Mouse (Mus musculus): ENCODE results near the gene Mblac1.
"Not testable (repeated sequence)": the region's sequence is repeated elsewhere in the genome, so short reads cannot be mapped to it uniquely, and the experiment has no call there.

Mblac1 gene

GRCm38 (mm10) chr5:138207253-138207652 lies 13.1 kb downstream of the Mblac1 start:
- in situ Hi-C loops (cut with MboI, MseI) = loop anchor here (5.0 kb wide), 1 partner anchor 445 kb away; no protein-coding TSS in a partner anchor

- in situ Hi-C loops (cut with MboI, MseI) = loop anchor here (5.0 kb wide), 1 partner anchor 444 kb away; no protein-coding TSS in a partner anchor
Observed at GRCm38 (mm10) chr5:138207873-138208272, 13.8 kb downstream of the Mblac1 start.

GRCm38 (mm10) chr5:138216632-138217031 lies 22.5 kb downstream of the Mblac1 start:
- in situ Hi-C loops (cut with MboI, MseI) = not testable (repeated sequence)

- in situ Hi-C loops (cut with MboI, MseI) = no loop called here
Observed at GRCm38 (mm10) chr5:138219864-138220263, 25.8 kb downstream of the Mblac1 start.

- in situ Hi-C loops (cut with MboI, MseI) = no loop called here
Observed at GRCm38 (mm10) chr5:138222111-138222510, 28.0 kb downstream of the Mblac1 start.

GRCm38 (mm10) chr5:138223287-138223686 lies 29.2 kb downstream of the Mblac1 start:
- in situ Hi-C loops (cut with MboI, MseI) = no loop called here

GRCm38 (mm10) chr5:138225700-138226099 lies 31.6 kb downstream of the Mblac1 start, which contains the start of gene Nxpe5:
Gene Nxpe5, plus strand, starts transcription at chr5:138225898.
- in situ Hi-C loops (cut with MboI, MseI) = no loop called here

- in situ Hi-C loops (cut with MboI, MseI) = no loop called here
Observed at GRCm38 (mm10) chr5:138226491-138226890, 32.4 kb downstream of the Mblac1 start.

- in situ Hi-C loops (cut with MboI, MseI) = no loop called here
Observed at GRCm38 (mm10) chr5:138227367-138227766, 33.3 kb downstream of the Mblac1 start.

GRCm38 (mm10) chr5:138228026-138228425 lies 33.9 kb downstream of the Mblac1 start:
- in situ Hi-C loops (cut with MboI, MseI) = no loop called here

GRCm38 (mm10) chr5:138229511-138229910 lies 35.4 kb downstream of the Mblac1 start:
- in situ Hi-C loops (cut with MboI, MseI) = no loop called here

GRCm38 (mm10) chr5:138233778-138234177 lies 39.7 kb downstream of the Mblac1 start:
- in situ Hi-C loops (cut with MboI, MseI) = no loop called here

- in situ Hi-C loops (cut with MboI, MseI) = no loop called here
Observed at GRCm38 (mm10) chr5:138234224-138234623, 40.1 kb downstream of the Mblac1 start.

- in situ Hi-C loops (cut with MboI, MseI) = no loop called here
Observed at GRCm38 (mm10) chr5:138241511-138241910, 47.4 kb downstream of the Mblac1 start.

All from T-helper 1 cell (primary cell).